Mouse (Mus musculus) embryonic facial prominence, embryonic 14.5 days (tissue): Measurements from ENCODE around the gene Hdac6. TPM values are rescaled to one million over a fixed set of nuclear protein-coding genes. Genes with fewer than 3 reads are reported as not detected.
A peak's percentile ranks its signal among the peaks of the same experiment; 100 is the strongest.
"Not testable (repeated sequence)": the region's sequence is repeated elsewhere in the genome, so short reads cannot be mapped to it uniquely, and the experiment has no call there.

Source experiments
- ATAC-seq: fragments of 200-750 bp; cut with Nextera tagmentation; 2 replicates; pipeline ENCODE4 v1.8.0; 2017; ENCODE audit warnings: low read depth, moderate number of reproducible peaks, moderate TSS enrichment
- DNase-seq: peaks from one replicate; pipeline ENCODE4 v3.0.0-alpha.2; 2015; ENCODE audit warnings: low spot score
- H3K27ac ChIP-seq: fragments of 300-500 bp; sonication (generic); replicated peaks from 2 replicates; pipeline ENCODE4 v1.5.1; 2014; ENCODE audit warnings: low read depth, mild to moderate bottlenecking, low read length, moderate library complexity
- H3K27me3 ChIP-seq: fragments of 300-500 bp; sonication (generic); replicated peaks from 2 replicates; pipeline ENCODE4 v1.6.1; 2014; ENCODE audit warnings: low read length; ENCODE audit not compliant: control insufficient read depth, insufficient read depth
- H3K36me3 ChIP-seq: fragments of 300-500 bp; sonication (generic); 2 replicates; pipeline ENCODE4 v1.6.1; 2014; ENCODE audit warnings: low read length, mixed read lengths; ENCODE audit not compliant: control insufficient read depth, insufficient read depth
- H3K4me1 ChIP-seq: fragments of 300-500 bp; sonication (generic); 2 replicates; pipeline ENCODE4 v1.6.1; 2014; ENCODE audit warnings: antibody characterized with exemption, low read length; ENCODE audit not compliant: control insufficient read depth, insufficient read depth
- H3K4me2 ChIP-seq: fragments of 300-500 bp; sonication (generic); 2 replicates; pipeline ENCODE4 v1.6.1; 2014; ENCODE audit warnings: low read depth, mild to moderate bottlenecking, low read length, moderate library complexity, mixed read lengths
- H3K4me3 ChIP-seq: fragments of 300-500 bp; sonication (generic); 2 replicates; pipeline ENCODE4 v1.5.1; 2014; ENCODE audit warnings: low read depth, mild to moderate bottlenecking, low read length
- H3K9ac ChIP-seq: fragments of 300-500 bp; sonication (generic); 2 replicates; pipeline ENCODE4 v1.6.1; 2014; ENCODE audit warnings: low read depth, mild to moderate bottlenecking, low read length, moderate library complexity, mixed read lengths
- H3K9me3 ChIP-seq: fragments of 300-500 bp; sonication (generic); 2 replicates; pipeline ENCODE4 v1.6.1; 2016; ENCODE audit warnings: low read length; ENCODE audit not compliant: control insufficient read depth
- WGBS: fragments of 180-500 bp; shearing (Covaris S2); extraction: QIAGEN DNeasy Blood & Tissue Kit; methylation state at CpG from one replicate; pipeline ENCODE4 v1.1.7; 2014; 5-methylcytosine and 5-hydroxymethylcytosine counted together
- polyA plus RNA-seq: library from polyadenylated mRNA; unstranded; fragments of >200 nt; fragmentation: Nextera tagmentation; extraction: Ambion mirVana; gene quantifications from 2 replicates; pipeline ENCODE4 v1.2.1, GENCODE M21; 2014

The Hdac6 gene
- polyA plus RNA-seq, 1 experiment from 2014 or later: 24.0 TPM

DNA sequence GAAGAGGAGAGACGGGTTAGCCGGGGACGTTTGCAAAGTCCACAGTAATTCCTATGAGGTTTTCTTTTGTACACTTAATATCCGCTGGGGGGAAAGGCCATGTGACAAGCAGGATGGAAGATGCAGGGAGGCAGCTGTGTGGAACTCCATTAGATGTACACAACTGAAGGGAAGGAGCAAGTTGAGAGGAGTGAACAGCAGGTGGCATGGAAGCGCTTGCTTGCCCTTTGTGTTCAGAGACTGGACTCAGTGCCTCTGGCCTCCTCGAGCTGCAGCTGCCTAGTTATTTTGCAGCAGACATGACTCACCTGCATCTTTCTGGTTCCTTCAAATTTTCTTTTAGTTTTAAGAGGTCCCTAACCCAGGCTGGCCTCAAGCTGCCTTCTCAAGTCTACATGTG is 37.2 kb downstream of the Hdac6 start:
- no peak overlapping the region for H3K4me2 ChIP-seq
- 55% methylated on average over 6 of the region's 6 CpGs for WGBS
- H3K4me1 ChIP-seq: no peaks in the 10 kb centered on the region
- no peak overlapping the region for H3K4me3 ChIP-seq
- H3K9ac ChIP-seq: no peak overlapping the region
- peaks cover 5% of the 10 kb centered on the region; the same call in 1 of the 2 replicates for H3K36me3 ChIP-seq
- no peak overlapping the region for H3K27ac ChIP-seq
- ATAC-seq (no peak), DNase-seq (no peak)
- no peaks in the 10 kb centered on the region for H3K27me3 ChIP-seq
- H3K9me3 ChIP-seq: no peaks in the 10 kb centered on the region

DNA sequence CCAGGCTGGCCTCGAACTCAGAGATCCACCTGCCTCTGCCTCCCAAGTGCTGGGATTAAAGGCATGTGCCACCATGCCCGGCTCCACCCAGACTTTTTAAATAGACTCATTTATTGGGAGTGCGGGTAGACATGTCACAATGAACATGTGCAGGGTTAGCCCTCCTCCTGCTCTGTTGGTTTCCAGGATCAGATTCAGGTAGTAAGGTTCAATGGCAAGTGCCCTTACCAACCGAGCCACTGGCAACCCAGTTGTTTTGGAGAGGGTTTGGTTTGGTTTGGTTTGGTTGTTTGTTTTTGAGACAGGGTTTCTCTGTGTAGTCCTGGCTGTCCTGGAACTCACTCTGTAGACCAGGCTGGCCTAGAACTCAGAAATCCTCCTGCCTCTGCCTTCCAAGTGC is 38.4 kb downstream of the Hdac6 start, which contains the start of gene Gm10490:
Gene Gm10490 (plus strand): TSS at position 301 of the 400 bp plus-strand sequence.
- H3K36me3 ChIP-seq, H3K4me3 ChIP-seq, H3K27me3 ChIP-seq, DNase-seq, H3K9me3 ChIP-seq, H3K9ac ChIP-seq, H3K4me2 ChIP-seq, ATAC-seq, H3K4me1 ChIP-seq, H3K27ac ChIP-seq: not testable (repeated sequence)
- 88% methylated on average over 4 of the region's 4 CpGs for WGBS

DNA sequence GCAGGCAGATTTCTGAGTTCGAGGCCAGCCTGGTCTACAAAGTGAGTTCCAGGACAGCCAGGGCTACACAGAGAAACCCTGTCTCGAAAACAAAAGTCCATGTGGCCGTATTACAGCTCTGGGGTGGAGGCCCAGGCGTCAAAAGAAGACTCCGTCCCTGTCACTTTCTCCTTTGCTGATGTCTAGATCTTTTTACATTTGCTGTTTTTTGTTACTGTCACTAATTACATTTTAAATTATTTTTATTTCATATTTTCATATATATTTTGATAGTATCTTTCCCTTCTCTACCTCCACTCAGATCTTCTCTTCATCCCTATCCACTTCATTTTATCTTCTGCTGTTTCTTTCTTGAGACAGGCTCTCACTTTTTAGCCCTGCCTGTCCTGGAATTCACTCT is 40.0 kb downstream of the Hdac6 start, which contains the start of gene Gm10491:
Gene Gm10491 (minus strand): TSS at position 101 of the 400 bp plus-strand sequence.
- no peak within 1 kb of the TSS for H3K9ac ChIP-seq
- H3K36me3 ChIP-seq: peaks cover 5% of the 10 kb centered on the region; the same call in 1 of the 2 replicates
- ATAC-seq (no peak), DNase-seq (no peak)
- 89% methylated on average over 5 of the region's 5 CpGs for WGBS
- H3K4me2 ChIP-seq: no peak within 1 kb of the TSS
- no peaks in the 10 kb centered on the region for H3K4me1 ChIP-seq
- H3K9me3 ChIP-seq: no peaks in the 10 kb centered on the region
- H3K27me3 ChIP-seq: no peaks in the 10 kb centered on the region
- no peak within 1 kb of the TSS for H3K27ac ChIP-seq
- no peak within 1 kb of the TSS for H3K4me3 ChIP-seq

DNA sequence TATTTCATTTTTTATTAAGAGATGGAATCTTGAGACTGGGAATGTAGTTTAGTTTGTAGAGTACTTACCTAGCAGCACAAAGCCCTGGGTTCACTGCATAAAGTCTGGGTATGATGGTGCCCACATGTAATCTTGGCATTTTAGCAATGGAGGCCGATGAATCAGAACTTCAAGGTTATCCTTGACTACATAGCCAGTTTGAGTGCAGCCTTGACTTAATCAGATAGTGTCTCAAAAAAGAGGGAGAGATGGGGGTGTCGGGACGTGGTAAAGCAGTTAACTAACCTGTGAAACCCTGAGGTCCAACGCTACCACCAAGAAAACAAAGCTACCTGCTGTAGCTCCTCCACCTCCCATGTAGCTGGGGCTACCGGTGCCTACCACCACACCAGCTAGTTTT is 43.2 kb downstream of the Hdac6 start:
- no peaks in the 10 kb centered on the region for H3K27me3 ChIP-seq
- no peaks in the 10 kb centered on the region for H3K9me3 ChIP-seq
- no peak overlapping the region for H3K4me3 ChIP-seq
- no peak overlapping the region for H3K4me2 ChIP-seq
- no peaks in the 10 kb centered on the region for H3K4me1 ChIP-seq
- H3K36me3 ChIP-seq: peaks cover 5% of the 10 kb centered on the region; the same call in 1 of the 2 replicates
- no peak overlapping the region for H3K27ac ChIP-seq
- no peak overlapping the region for H3K9ac ChIP-seq
- 90% methylated on average over 5 of the region's 5 CpGs for WGBS
- no peak for DNase-seq
- ATAC-seq: no peak

DNA sequence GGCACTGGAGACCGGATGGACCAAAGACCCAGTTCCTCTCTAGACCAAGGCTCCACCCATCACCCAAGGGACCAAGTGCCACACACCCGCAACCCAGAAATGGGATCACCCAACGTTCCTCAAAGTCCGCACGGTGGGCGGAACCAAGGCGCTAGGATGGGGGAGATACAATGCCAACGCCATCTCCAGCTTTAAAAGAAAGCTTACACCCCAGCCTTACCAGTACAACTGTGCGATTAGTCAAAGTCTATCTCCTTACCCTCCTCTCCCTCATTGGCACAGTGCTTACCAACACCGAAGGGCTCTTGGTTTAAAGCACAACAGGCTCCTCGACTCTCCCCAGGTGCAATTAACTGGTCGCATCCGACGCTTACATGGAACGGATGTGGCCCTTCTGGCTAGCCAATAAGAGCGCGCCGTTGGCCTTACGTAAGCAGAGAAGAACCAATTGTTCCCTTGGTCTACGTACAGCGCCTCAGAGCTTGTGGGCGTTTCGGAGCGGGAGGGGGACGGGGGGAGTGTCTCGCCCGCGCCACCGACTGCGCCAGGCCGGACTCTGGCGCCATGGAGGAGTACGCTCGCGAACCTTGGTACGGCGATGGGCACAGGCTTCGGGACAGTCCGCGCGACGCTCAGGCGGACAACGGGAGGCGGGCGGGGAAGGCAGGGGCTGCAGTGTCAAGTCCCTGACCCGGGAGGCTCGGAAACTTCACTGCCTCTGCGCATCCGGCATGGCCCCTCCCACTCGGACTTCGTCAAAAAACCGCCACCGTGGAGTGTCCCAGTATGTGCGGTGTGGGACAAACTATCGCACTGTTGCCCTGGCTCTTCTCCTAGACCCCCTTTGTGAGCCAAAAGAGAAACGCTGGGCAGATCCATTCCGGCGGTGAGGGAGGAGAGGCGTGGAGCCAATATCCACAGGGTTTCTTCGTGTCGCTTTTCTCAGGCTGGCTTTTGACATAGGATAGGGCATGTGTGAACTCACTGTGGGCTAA is 48.5 kb downstream of the Hdac6 start, which contains the start of the genes Pqbp1 and Timm17b:
Gene Pqbp1 (minus strand): TSS at position 390 of the 995 bp plus-strand sequence.
Gene Timm17b (plus strand): TSS at position 478 of the 995 bp plus-strand sequence.
- no peaks in the 10 kb centered on the region for H3K9me3 ChIP-seq
- H3K4me1 ChIP-seq: no peaks in the 10 kb centered on the region
- peak within 1 kb of the TSS; percentile 56 for H3K4me3 ChIP-seq
- H3K4me2 ChIP-seq: peak within 1 kb of the TSS; percentile 57
- H3K27me3 ChIP-seq: no peaks in the 10 kb centered on the region
- peak within 1 kb of the TSS; percentile 79 for H3K27ac ChIP-seq
- peak; percentile 98 for DNase-seq
- peaks cover 9% of the 10 kb centered on the region for H3K36me3 ChIP-seq
- peak within 1 kb of the TSS; percentile 72 for H3K9ac ChIP-seq
- peak; percentile 99 for ATAC-seq
- 20% methylated on average over 53 of the region's 62 CpGs for WGBS

DNA sequence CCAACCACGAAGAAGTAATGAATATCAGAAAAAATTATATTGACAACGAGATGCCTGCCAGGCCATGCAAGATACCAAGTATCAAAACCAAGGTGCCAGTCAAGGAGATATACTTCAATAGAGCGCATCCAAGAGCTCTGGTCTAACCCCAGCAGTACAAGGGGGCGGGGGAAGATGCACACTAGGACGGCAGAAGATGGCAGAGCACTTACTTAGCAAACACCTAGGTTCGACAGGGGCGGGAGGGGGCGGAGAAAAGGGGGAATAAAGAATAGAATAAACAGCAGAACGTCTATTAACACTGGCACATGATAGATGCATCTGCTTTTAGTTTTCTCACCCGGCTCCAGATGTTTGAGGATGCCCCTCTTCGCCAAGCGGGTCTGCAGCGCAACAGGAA is 49.5 kb downstream of the Hdac6 start:
- H3K27me3 ChIP-seq: no peaks in the 10 kb centered on the region
- WGBS: 29% methylated on average over 13 of the region's 13 CpGs
- H3K9me3 ChIP-seq: no peaks in the 10 kb centered on the region
- ATAC-seq (no peak), DNase-seq (no peak)
- peak overlapping the region; percentile 56 for H3K4me3 ChIP-seq
- H3K4me2 ChIP-seq: peak overlapping the region; percentile 57
- peak overlapping the region; percentile 79; the same call in 1 of the 2 replicates for H3K27ac ChIP-seq
- H3K4me1 ChIP-seq: no peaks in the 10 kb centered on the region
- peak overlapping the region; percentile 72 for H3K9ac ChIP-seq
- peaks cover 12% of the 10 kb centered on the region for H3K36me3 ChIP-seq

DNA sequence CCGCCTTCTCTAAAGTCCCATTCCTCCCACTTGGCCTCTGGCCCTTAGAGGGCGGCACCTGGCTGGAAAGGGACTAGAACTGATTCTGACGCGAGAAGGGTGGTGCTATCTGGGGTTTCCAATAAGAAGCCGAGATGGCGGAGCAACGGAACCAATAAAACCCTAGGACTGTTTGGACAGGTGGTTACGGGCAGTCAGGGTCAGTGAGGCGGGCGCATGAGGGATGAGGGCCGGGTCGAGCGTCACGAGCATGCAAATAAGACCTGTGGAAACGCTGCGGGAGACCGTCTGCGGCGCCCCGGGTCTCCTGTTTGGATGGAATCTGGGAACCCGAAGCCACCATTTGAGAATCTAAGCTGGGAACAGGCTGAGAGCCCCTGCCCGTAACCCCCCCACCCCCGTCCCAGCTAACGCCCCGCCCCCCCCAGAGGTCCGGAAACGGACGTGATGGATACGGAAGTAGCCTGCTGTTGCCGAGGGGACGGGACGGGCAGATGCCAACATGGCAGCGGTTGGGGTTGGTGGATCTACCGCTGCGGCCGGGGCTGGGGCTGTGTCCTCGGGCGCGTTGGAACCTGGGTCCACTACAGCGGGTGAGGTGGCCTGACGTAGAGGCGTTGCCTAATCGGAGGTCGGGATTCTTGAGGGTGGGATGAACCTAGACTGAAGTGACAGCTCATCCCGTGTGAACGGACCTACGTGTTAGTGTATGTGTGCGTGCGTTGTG is 63.7 kb downstream of the Hdac6 start, which contains the start of gene Slc35a2:
Gene Slc35a2 (plus strand): TSS at position 188 of the 727 bp plus-strand sequence.
- peak within 1 kb of the TSS; percentile 57 for H3K4me3 ChIP-seq
- ATAC-seq (peak; percentile 95), DNase-seq (peak; percentile 94)
- no peaks in the 10 kb centered on the region for H3K9me3 ChIP-seq
- H3K9ac ChIP-seq: peak within 1 kb of the TSS; percentile 64
- peak within 1 kb of the TSS; percentile 70 for H3K27ac ChIP-seq
- peaks cover 3% of the 10 kb centered on the region; the same call in 1 of the 2 replicates for H3K36me3 ChIP-seq
- no peaks in the 10 kb centered on the region for H3K27me3 ChIP-seq
- H3K4me2 ChIP-seq: peak within 1 kb of the TSS; percentile 58
- H3K4me1 ChIP-seq: no peaks in the 10 kb centered on the region
- 13% methylated on average over 43 of the region's 49 CpGs for WGBS
